Mouse (Mus musculus) liver, embryonic 12.5 days (tissue): ENCODE measurements around the gene Akt2. TPM values are rescaled to one million over a fixed set of nuclear protein-coding genes. Genes with fewer than 3 reads are reported as not detected.
"Not testable (repeated sequence)": the region's sequence is repeated elsewhere in the genome, so short reads cannot be mapped to it uniquely, and the experiment has no call there.

ENCODE experiments used
- ATAC-seq: fragments of 200-750 bp; cut with Nextera tagmentation; 2 replicates; pipeline ENCODE4 v1.8.0; 2017; ENCODE audit warnings: moderate number of reproducible peaks, mild to moderate bottlenecking, moderate library complexity
- H3K27ac ChIP-seq: fragments of 300-500 bp; sonication (generic); 2 replicates; pipeline ENCODE4 v1.5.1; 2016; ENCODE audit warnings: mild to moderate bottlenecking
- H3K27me3 ChIP-seq: fragments of 300-500 bp; sonication (generic); replicated peaks from 2 replicates; pipeline ENCODE4 v1.6.1; 2016; ENCODE audit warnings: mild to moderate bottlenecking, moderate library complexity
- H3K36me3 ChIP-seq: fragments of 300-500 bp; sonication (generic); 2 replicates; pipeline ENCODE4 v1.6.1; 2016; ENCODE audit warnings: mild to moderate bottlenecking, moderate library complexity
- H3K4me1 ChIP-seq: fragments of 300-500 bp; sonication (generic); 2 replicates; pipeline ENCODE4 v1.6.1; 2016
- H3K4me2 ChIP-seq: fragments of 300-500 bp; sonication (generic); 2 replicates; pipeline ENCODE4 v1.6.1; 2016; ENCODE audit warnings: mild to moderate bottlenecking, moderate library complexity
- H3K4me3 ChIP-seq: fragments of 300-500 bp; sonication (generic); 2 replicates; pipeline ENCODE4 v1.5.1; 2016; ENCODE audit warnings: mild to moderate bottlenecking, moderate library complexity
- H3K9ac ChIP-seq: fragments of 300-500 bp; sonication (generic); 2 replicates; pipeline ENCODE4 v1.6.1; 2016; ENCODE audit warnings: mild to moderate bottlenecking, moderate library complexity
- H3K9me3 ChIP-seq: fragments of 300-500 bp; sonication (generic); replicated peaks from 2 replicates; pipeline ENCODE4 v1.6.1; 2016; ENCODE audit warnings: mild to moderate bottlenecking, moderate library complexity
- WGBS: fragments of 180-500 bp; shearing (Covaris S2); methylation state at CpG from one replicate; pipeline ENCODE4 v1.1.7; 2016; ENCODE audit not compliant: insufficient replicate concordance; 5-methylcytosine and 5-hydroxymethylcytosine counted together
- polyA plus RNA-seq: library from polyadenylated mRNA; unstranded; fragments of >200 nt; fragmentation: Nextera tagmentation; extraction: Ambion mirVana; gene quantifications from 2 replicates; pipeline ENCODE4 v1.2.1, GENCODE M21; 2016

The Akt2 gene
- polyA plus RNA-seq, 1 experiment from 2014 or later, result 45.0 TPM

GRCm38 (mm10) chr7:27628816-27629215, 37.5 kb downstream of the Akt2 start:
- not testable (repeated sequence) for ATAC-seq, H3K27me3 ChIP-seq, H3K4me2 ChIP-seq, H3K4me3 ChIP-seq, H3K9me3 ChIP-seq, H3K27ac ChIP-seq, H3K9ac ChIP-seq, H3K4me1 ChIP-seq
- H3K36me3 ChIP-seq, result peaks cover 96% of the 10 kb centered on the region
- WGBS, result 87% methylated on average over 7 of the region's 7 CpGs

DNA sequence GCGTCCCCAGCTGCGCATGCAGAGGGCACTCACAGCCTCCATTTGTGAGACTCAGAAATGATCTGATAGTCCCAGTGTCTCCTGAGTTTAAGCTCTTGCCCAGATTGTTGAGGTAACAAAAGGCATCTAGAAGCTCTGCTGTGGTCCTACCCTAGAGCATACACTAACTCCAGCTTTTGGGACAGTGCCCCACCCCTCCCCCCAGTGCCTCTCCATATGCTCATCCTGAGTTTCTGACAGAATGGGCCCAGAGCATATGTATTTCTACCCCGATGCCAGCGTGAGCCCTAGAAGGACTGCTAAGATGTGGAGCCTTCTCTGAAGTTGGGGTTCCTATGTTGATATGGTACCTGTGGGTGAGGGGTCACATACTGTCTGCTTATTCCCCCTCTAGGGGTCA, 40.1 kb downstream of the Akt2 start:
- Histone ChIP-seq H3K4me1 (no peaks in the 10 kb centered on the region), H3K4me3 (no peak overlapping the region), H3K36me3 (peaks cover 96% of the 10 kb centered on the region), H3K27me3 (no peaks in the 10 kb centered on the region), H3K4me2 (no peak overlapping the region), H3K9me3 (no peaks in the 10 kb centered on the region), H3K9ac (no peak overlapping the region), H3K27ac (no peak overlapping the region)
- no peak for ATAC-seq
- WGBS, result 95% methylated on average over 4 of the region's 4 CpGs

DNA sequence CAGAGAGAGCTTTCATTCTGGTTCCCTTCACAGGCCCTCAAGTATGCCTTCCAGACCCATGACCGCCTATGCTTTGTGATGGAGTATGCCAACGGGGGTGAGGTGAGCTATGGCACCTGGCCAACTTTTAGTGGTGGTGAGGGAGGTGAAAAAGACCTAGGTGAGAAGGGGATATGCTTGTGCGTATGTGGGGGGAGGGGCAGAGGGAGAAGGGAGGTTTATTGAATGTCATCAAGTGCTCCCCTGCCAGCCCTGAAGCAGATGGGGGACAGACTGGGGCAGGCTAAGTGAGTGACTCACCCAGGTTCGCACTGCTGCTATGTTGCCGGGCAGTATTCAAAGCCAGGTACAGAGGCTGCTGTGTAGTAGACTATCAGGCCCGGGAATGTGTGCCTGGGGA, 41.8 kb downstream of the Akt2 start:
- H3K4me2 ChIP-seq, result no peak overlapping the region
- peaks cover 96% of the 10 kb centered on the region for H3K36me3 ChIP-seq
- H3K4me1 ChIP-seq, result no peaks in the 10 kb centered on the region
- no peak overlapping the region for H3K4me3 ChIP-seq
- no peak for ATAC-seq
- H3K27ac ChIP-seq, result no peak overlapping the region
- WGBS, result 88% methylated on average over 6 of the region's 6 CpGs
- no peak overlapping the region for H3K9ac ChIP-seq
- no peaks in the 10 kb centered on the region for H3K9me3 ChIP-seq
- H3K27me3 ChIP-seq, result no peaks in the 10 kb centered on the region

DNA sequence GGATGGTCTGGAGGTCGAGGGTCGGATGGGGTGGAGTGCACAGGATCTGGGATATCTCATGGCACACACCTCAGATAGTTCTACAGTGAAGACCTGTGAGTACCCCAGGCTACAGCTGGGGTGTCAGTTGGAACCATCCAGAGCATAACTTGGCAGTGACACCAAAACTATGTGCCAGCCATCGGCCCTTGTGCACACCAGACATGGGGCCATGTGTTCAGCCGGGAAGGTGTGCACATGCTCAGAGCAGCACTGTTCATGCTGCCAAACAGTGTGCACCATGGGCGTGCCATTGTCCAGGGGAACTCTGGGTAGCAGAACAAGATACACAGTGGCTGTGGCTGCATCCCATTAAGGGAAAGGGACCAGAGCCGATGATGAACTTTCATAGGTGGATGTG, 43.3 kb downstream of the Akt2 start:
- 88% methylated on average over 6 of the region's 6 CpGs for WGBS
- Histone ChIP-seq H3K4me3 (no peak overlapping the region), H3K36me3 (peaks cover 86% of the 10 kb centered on the region), H3K9ac (no peak overlapping the region), H3K4me1 (no peaks in the 10 kb centered on the region), H3K27ac (no peak overlapping the region), H3K27me3 (no peaks in the 10 kb centered on the region), H3K9me3 (no peaks in the 10 kb centered on the region), H3K4me2 (no peak overlapping the region)
- no peak for ATAC-seq

- H3K27ac ChIP-seq, H3K9ac ChIP-seq, H3K4me2 ChIP-seq, H3K4me1 ChIP-seq, ATAC-seq, H3K27me3 ChIP-seq, H3K4me3 ChIP-seq, H3K9me3 ChIP-seq: not testable (repeated sequence)
- WGBS, result 92% methylated on average over 2 of the region's 2 CpGs
- peaks cover 84% of the 10 kb centered on the region for H3K36me3 ChIP-seq
Measured at GRCm38 (mm10) chr7:27635094-27635493, 43.7 kb downstream of the Akt2 start.

- Histone ChIP-seq H3K4me2 (no peak overlapping the region), H3K9ac (no peak overlapping the region), H3K27ac (no peak overlapping the region), H3K9me3 (no peaks in the 10 kb centered on the region), H3K36me3 (peaks cover 4% of the 10 kb centered on the region), H3K4me1 (no peaks in the 10 kb centered on the region), H3K4me3 (no peak overlapping the region), H3K27me3 (no peaks in the 10 kb centered on the region)
- ATAC-seq, result no peak
- WGBS, result 40% methylated on average over 1 of the region's 1 CpGs
Measured at GRCm38 (mm10) chr7:27644471-27644870, 53.1 kb downstream of the Akt2 start.

GRCm38 (mm10) chr7:27646516-27646915, 55.2 kb downstream of the Akt2 start:
- Histone ChIP-seq H3K36me3 (no peaks in the 10 kb centered on the region), H3K4me3 (no peak overlapping the region), H3K4me2 (no peak overlapping the region), H3K27me3 (peaks cover 4% of the 10 kb centered on the region), H3K9ac (no peak overlapping the region), H3K9me3 (no peaks in the 10 kb centered on the region), H3K4me1 (peaks cover 4% of the 10 kb centered on the region; the same call in 1 of the 2 replicates), H3K27ac (no peak overlapping the region)
- ATAC-seq, result no peak
- 70% methylated on average over 7 of the region's 7 CpGs for WGBS

GRCm38 (mm10) chr7:27647281-27648002, 56.1 kb downstream of the Akt2 start:
- Histone ChIP-seq H3K4me2 (no peak overlapping the region), H3K9ac (no peak overlapping the region), H3K27me3 (peaks cover 14% of the 10 kb centered on the region), H3K36me3 (no peaks in the 10 kb centered on the region), H3K27ac (no peak overlapping the region), H3K9me3 (no peaks in the 10 kb centered on the region), H3K4me1 (peaks cover 4% of the 10 kb centered on the region; the same call in 1 of the 2 replicates), H3K4me3 (no peak overlapping the region)
- 65% methylated on average over 6 of the region's 6 CpGs for WGBS
- no peak for ATAC-seq

- no peak overlapping the region for H3K9ac ChIP-seq
- no peak overlapping the region for H3K27ac ChIP-seq
- WGBS, result 70% methylated on average over 11 of the region's 11 CpGs
- peaks cover 11% of the 10 kb centered on the region; the same call in 1 of the 2 replicates for H3K4me1 ChIP-seq
- no peak overlapping the region for H3K4me3 ChIP-seq
- H3K36me3 ChIP-seq, result no peaks in the 10 kb centered on the region
- peaks cover 36% of the 10 kb centered on the region for H3K27me3 ChIP-seq
- H3K4me2 ChIP-seq, result no peak overlapping the region
- no peaks in the 10 kb centered on the region for H3K9me3 ChIP-seq
- no peak for ATAC-seq
Measured at GRCm38 (mm10) chr7:27649723-27650122, 58.4 kb downstream of the Akt2 start.

DNA sequence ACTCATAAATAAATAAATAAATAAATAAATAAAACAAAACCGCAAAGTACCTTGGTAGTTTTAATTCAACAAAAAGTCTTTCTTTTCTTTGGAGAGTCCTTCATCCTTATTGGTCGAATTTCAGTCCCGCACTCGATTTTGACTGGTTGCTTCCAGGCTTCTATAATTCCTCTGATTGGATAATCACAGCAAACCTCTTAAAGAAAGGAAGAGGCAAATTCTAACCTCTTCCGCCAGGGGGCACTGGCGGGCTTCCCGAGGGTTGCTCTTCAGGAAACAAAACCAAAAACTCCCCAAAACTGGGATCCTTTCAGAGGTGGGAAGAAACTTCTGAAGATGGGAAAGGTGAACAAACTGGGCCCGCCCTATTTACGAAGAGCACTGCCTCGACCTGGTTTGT, 59.6 kb downstream of the Akt2 start:
- Histone ChIP-seq H3K4me3 (peak overlapping the region; percentile 31), H3K36me3 (no peaks in the 10 kb centered on the region), H3K9me3 (no peaks in the 10 kb centered on the region), H3K9ac (no peak overlapping the region), H3K4me1 (peaks cover 11% of the 10 kb centered on the region; the same call in 1 of the 2 replicates), H3K27me3 (peaks cover 49% of the 10 kb centered on the region), H3K4me2 (peak overlapping the region; percentile 50), H3K27ac (no peak overlapping the region)
- ATAC-seq, result no peak
- WGBS, result 3% methylated on average over 10 of the region's 10 CpGs

DNA sequence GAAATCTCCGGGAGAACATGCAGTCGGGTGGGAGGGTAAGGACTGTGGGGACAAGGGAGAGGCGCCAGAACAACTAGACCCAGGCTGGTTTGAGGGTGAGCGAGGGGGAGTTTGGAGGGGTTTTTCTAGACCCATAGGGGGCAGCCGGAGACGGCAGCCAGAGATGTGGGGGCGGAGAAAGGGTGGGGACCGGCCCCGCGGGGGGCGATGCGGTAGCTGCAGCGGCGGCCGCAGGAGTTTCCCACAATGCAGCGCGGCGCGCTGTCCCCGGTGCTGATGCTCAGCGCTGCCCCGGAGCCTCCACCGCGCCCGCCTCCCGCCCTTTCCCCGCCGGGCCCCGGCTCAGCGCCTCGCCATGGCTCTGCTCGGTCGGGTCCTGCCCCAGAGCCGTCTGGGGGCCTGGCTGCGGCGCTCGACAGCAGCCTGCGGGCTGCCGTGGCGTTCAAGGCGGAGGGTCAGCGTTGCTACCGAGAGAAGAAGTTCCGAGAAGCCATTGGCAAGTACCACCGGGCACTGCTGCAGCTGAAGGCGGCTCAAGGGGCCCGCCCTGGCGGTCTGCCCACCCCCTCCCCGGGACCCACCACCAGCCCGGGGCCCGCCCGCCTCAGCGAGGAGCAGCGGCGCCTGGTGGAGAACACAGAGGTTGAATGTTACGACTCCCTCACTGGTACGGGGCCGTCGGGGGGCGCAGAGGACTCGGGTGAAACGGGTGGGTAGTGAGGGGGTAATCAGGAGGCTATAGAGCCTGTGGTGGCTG, 62.5 kb downstream of the Akt2 start, which contains the start of gene Ttc9b:
Gene Ttc9b (plus strand): TSS at position 235 of the 757 bp plus-strand sequence.
- peaks cover 78% of the 10 kb centered on the region for H3K27me3 ChIP-seq
- H3K9ac ChIP-seq, result no peak within 1 kb of the TSS
- 0 out of 2 replicates have a peak within 1 kb of the TSS, but pooled peaks have one; percentile 6 for H3K4me3 ChIP-seq
- peaks cover 23% of the 10 kb centered on the region for H3K4me1 ChIP-seq
- H3K4me2 ChIP-seq, result peak within 1 kb of the TSS; percentile 37
- 6% methylated on average over 61 of the region's 62 CpGs for WGBS
- no peak within 1 kb of the TSS for H3K27ac ChIP-seq
- H3K9me3 ChIP-seq, result no peaks in the 10 kb centered on the region
- H3K36me3 ChIP-seq, result no peaks in the 10 kb centered on the region
- no peak for ATAC-seq

- Histone ChIP-seq H3K4me2 (no peak overlapping the region), H3K27ac (no peak overlapping the region), H3K36me3 (no peaks in the 10 kb centered on the region), H3K27me3 (peaks cover 87% of the 10 kb centered on the region), H3K9me3 (no peaks in the 10 kb centered on the region), H3K9ac (no peak overlapping the region), H3K4me3 (no peak overlapping the region), H3K4me1 (peaks cover 32% of the 10 kb centered on the region)
- WGBS, result 54% methylated on average over 20 of the region's 20 CpGs
- ATAC-seq, result no peak
Measured at GRCm38 (mm10) chr7:27654607-27655276, 63.4 kb downstream of the Akt2 start.
